Mouse (Mus musculus): ENCODE data around the gene Myo3b.
"Not testable (repeated sequence)": the region's sequence is repeated elsewhere in the genome, so short reads cannot be mapped to it uniquely, and the experiment has no call there.

The Myo3b gene

GRCm38 (mm10) chr2:70038752-70039151 is at the start of gene Myo3b:
Gene Myo3b, plus strand, starts transcription at chr2:70039126.
- DNase-seq (ENCODE audit: low spot score) = no peak

- DNase-seq (ENCODE audit: low spot score) = no peak
Measured at GRCm38 (mm10) chr2:69989224-69989623, 49.7 kb upstream of the Myo3b start.

GRCm38 (mm10) chr2:69990647-69991046 is 48.3 kb upstream of the Myo3b start:
- DNase-seq (ENCODE audit: low spot score) = no peak

GRCm38 (mm10) chr2:69994082-69994736 is 44.7 kb upstream of the Myo3b start:
- not testable (repeated sequence) for DNase-seq (ENCODE audit: low spot score)

GRCm38 (mm10) chr2:69994779-69995178 is 44.1 kb upstream of the Myo3b start:
- no peak for DNase-seq (ENCODE audit: low spot score)

- DNase-seq (ENCODE audit: low spot score) = no peak
Measured at GRCm38 (mm10) chr2:69999097-69999770, 39.7 kb upstream of the Myo3b start.

GRCm38 (mm10) chr2:70000316-70000715 is 38.6 kb upstream of the Myo3b start:
- no peak for DNase-seq (ENCODE audit: low spot score)

GRCm38 (mm10) chr2:70006492-70006891 is 32.4 kb upstream of the Myo3b start:
- no peak for DNase-seq (ENCODE audit: low spot score)

- no peak for DNase-seq (ENCODE audit: low spot score)
Measured at GRCm38 (mm10) chr2:70012941-70013340, 26.0 kb upstream of the Myo3b start.

GRCm38 (mm10) chr2:70018236-70018635 is 20.7 kb upstream of the Myo3b start:
- no peak for DNase-seq (ENCODE audit: low spot score)

- DNase-seq (ENCODE audit: low spot score) = no peak
Measured at GRCm38 (mm10) chr2:70024454-70024853, 14.5 kb upstream of the Myo3b start.

GRCm38 (mm10) chr2:70025711-70026110 is 13.2 kb upstream of the Myo3b start:
- DNase-seq (ENCODE audit: low spot score) = no peak

- DNase-seq (ENCODE audit: low spot score) = no peak
Measured at GRCm38 (mm10) chr2:70031472-70031871, 7.5 kb upstream of the Myo3b start.

GRCm38 (mm10) chr2:70034895-70035294 is 4.0 kb upstream of the Myo3b start:
- DNase-seq (ENCODE audit: low spot score) = no peak

GRCm38 (mm10) chr2:70035358-70035757 is 3.6 kb upstream of the Myo3b start:
- DNase-seq (ENCODE audit: low spot score) = no peak

- DNase-seq (ENCODE audit: low spot score) = no peak
Measured at GRCm38 (mm10) chr2:70037221-70037620, 1.7 kb upstream of the Myo3b start.

- DNase-seq (ENCODE audit: low spot score) = no peak
Measured at GRCm38 (mm10) chr2:70044466-70044865, 5.5 kb downstream of the Myo3b start.

- no peak for DNase-seq (ENCODE audit: low spot score)
Measured at GRCm38 (mm10) chr2:70047868-70048267, 8.9 kb downstream of the Myo3b start.

GRCm38 (mm10) chr2:70053803-70054202 is 14.9 kb downstream of the Myo3b start:
- DNase-seq (ENCODE audit: low spot score) = no peak

- no peak for DNase-seq (ENCODE audit: low spot score)
Measured at GRCm38 (mm10) chr2:70058201-70058600, 19.3 kb downstream of the Myo3b start.

GRCm38 (mm10) chr2:70060359-70061345 is 21.7 kb downstream of the Myo3b start:
- DNase-seq (ENCODE audit: low spot score) = no peak

GRCm38 (mm10) chr2:70065116-70065515 is 26.2 kb downstream of the Myo3b start:
- no peak for DNase-seq (ENCODE audit: low spot score)
